Mouse (Mus musculus) cerebellum, adult 2 months (tissue): ENCODE results near the gene Trp53bp2. TPM values are rescaled to one million over a fixed set of nuclear protein-coding genes. Genes with fewer than 3 reads are reported as not detected.

Experiments
- DNase-seq, 2 experiments: peaks; one replicate each; pipeline ENCODE4 v3.0.0; 2021
- H3K27ac ChIP-seq: fragments of 200-500 bp; 2 replicates; pipeline ENCODE4 v1.5.1; 2012; ENCODE audit warnings: low read length, control low read depth, inconsistent platforms; ENCODE audit not compliant: insufficient read depth
- H3K27me3 ChIP-seq: fragments of 200-500 bp; 2 replicates; pipeline ENCODE4 v1.6.1; 2012; ENCODE audit warnings: inconsistent platforms, mild to moderate bottlenecking, low read length, moderate library complexity; ENCODE audit not compliant: control insufficient read depth, insufficient read depth
- H3K4me1 ChIP-seq: fragments of 200-500 bp; 2 replicates; pipeline ENCODE4 v1.6.1; 2011; ENCODE audit warnings: low read length; ENCODE audit not compliant: control insufficient read depth, insufficient read depth
- H3K4me3 ChIP-seq: fragments of 200-500 bp; replicated peaks from 2 replicates; pipeline ENCODE3; 2011; ENCODE audit warnings: mild to moderate bottlenecking, low read depth, low read length, control low read depth; ENCODE audit not compliant: insufficient read depth
- CTCF ChIP-seq: fragments of 200-500 bp; IDR thresholded peaks from 2 replicates; pipeline ENCODE4 v1.5.1; 2011; ENCODE audit warnings: low read depth, mild to moderate bottlenecking, control low read depth, low read length, moderate library complexity, borderline replicate concordance; ENCODE audit not compliant: insufficient read depth
- POLR2A ChIP-seq: fragments of 200-500 bp; IDR thresholded peaks from 2 replicates; pipeline ENCODE4 v1.6.1; 2011; ENCODE audit warnings: low read length, control low read depth, borderline replicate concordance; ENCODE audit not compliant: insufficient read depth
- WGBS: fragments of 180-500 bp; shearing (Covaris S2); methylation state at CpG from one replicate; pipeline ENCODE4 v1.1.7; 2018; 5-methylcytosine and 5-hydroxymethylcytosine counted together
- polyA plus RNA-seq: library from polyadenylated mRNA; depleted of rRNA; stranded (reverse); fragments of >200 nt; gene quantifications from 2 replicates; pipeline ENCODE4 v1.2.3, GENCODE M21; 2012; rRNA removed

Trp53bp2 gene
- 21.1 and 25.3 TPM in 2 replicates for polyA plus RNA-seq

- peaks cover 4% of the 10 kb centered on the region for H3K4me1 ChIP-seq
- no peak for TF ChIP-seq CTCF
- TF ChIP-seq POLR2A: peak; percentile 89
- H3K27me3 ChIP-seq: no peaks in the 10 kb centered on the region
- H3K27ac ChIP-seq: peak within 1 kb of the TSS; percentile 95
- peak within 1 kb of the TSS; percentile 89 for H3K4me3 ChIP-seq
- WGBS: under 1% methylated on average over 71 of the region's 71 CpGs
- DNase-seq: peak; percentile 97 to 100
These were observed at the start of gene Trp53bp2 for GRCm38 (mm10) chr1:182408684-182409327. TSS of gene Trp53bp2 (plus strand) at chr1:182409172.

GRCm38 (mm10) chr1:182362703-182363102, 46.3 kb upstream of the Trp53bp2 start:
- no peak overlapping the region for H3K4me3 ChIP-seq
- TF ChIP-seq CTCF: no peak
- no peak for TF ChIP-seq POLR2A
- DNase-seq: no peak
- 63% methylated on average over 5 of the region's 5 CpGs for WGBS
- no peaks in the 10 kb centered on the region for H3K4me1 ChIP-seq
- H3K27me3 ChIP-seq: no peaks in the 10 kb centered on the region
- H3K27ac ChIP-seq: no peak overlapping the region

GRCm38 (mm10) chr1:182363683-182364404, 45.1 kb upstream of the Trp53bp2 start:
- Histone ChIP-seq H3K27ac (no peak overlapping the region), H3K4me3 (no peak overlapping the region), H3K27me3 (no peaks in the 10 kb centered on the region), H3K4me1 (no peaks in the 10 kb centered on the region)
- no peak for TF ChIP-seq POLR2A
- no peak for TF ChIP-seq CTCF
- DNase-seq: no peak
- WGBS: 83% methylated on average over 12 of the region's 12 CpGs

GRCm38 (mm10) chr1:182368309-182368708, 40.7 kb upstream of the Trp53bp2 start:
- H3K27ac ChIP-seq: no peak overlapping the region
- no peaks in the 10 kb centered on the region for H3K27me3 ChIP-seq
- no peak overlapping the region for H3K4me3 ChIP-seq
- 84% methylated on average over 7 of the region's 7 CpGs for WGBS
- no peak for TF ChIP-seq POLR2A
- no peak for TF ChIP-seq CTCF
- DNase-seq: no peak
- no peaks in the 10 kb centered on the region for H3K4me1 ChIP-seq

- no peaks in the 10 kb centered on the region for H3K27me3 ChIP-seq
- WGBS: 79% methylated on average over 8 of the region's 8 CpGs
- no peak for TF ChIP-seq POLR2A
- TF ChIP-seq CTCF: no peak
These were observed 40.2 kb upstream of the Trp53bp2 start for GRCm38 (mm10) chr1:182368782-182369181.

GRCm38 (mm10) chr1:182369435-182369834, 39.5 kb upstream of the Trp53bp2 start:
- no peak for DNase-seq
- Histone ChIP-seq H3K27ac (no peak overlapping the region), H3K4me3 (no peak overlapping the region), H3K4me1 (no peaks in the 10 kb centered on the region), H3K27me3 (no peaks in the 10 kb centered on the region)
- no peak for TF ChIP-seq POLR2A
- TF ChIP-seq CTCF: no peak
- WGBS: 76% methylated on average over 4 of the region's 4 CpGs

More at GRCm38 (mm10) chr1:182368782-182369181, 40.2 kb upstream of the Trp53bp2 start:
- Histone ChIP-seq H3K4me1 (no peaks in the 10 kb centered on the region), H3K4me3 (no peak overlapping the region), H3K27ac (no peak overlapping the region)
- no peak for DNase-seq

GRCm38 (mm10) chr1:182371891-182372290, 37.1 kb upstream of the Trp53bp2 start:
- H3K4me3 ChIP-seq: no peak overlapping the region
- no peaks in the 10 kb centered on the region for H3K27me3 ChIP-seq
- WGBS: 96% methylated on average over 8 of the region's 8 CpGs
- peaks cover 8% of the 10 kb centered on the region for H3K4me1 ChIP-seq
- DNase-seq: no peak
- H3K27ac ChIP-seq: no peak overlapping the region
- TF ChIP-seq CTCF (no peak), POLR2A (no peak)

- no peak overlapping the region for H3K4me3 ChIP-seq
- TF ChIP-seq POLR2A (no peak), CTCF (peak; percentile 65; the same call in 1 of the 2 replicates)
- 0 out of 2 replicates have a peak overlapping the region, but pooled peaks have one; percentile 5 for H3K27ac ChIP-seq
- peaks cover 8% of the 10 kb centered on the region for H3K4me1 ChIP-seq
- no peaks in the 10 kb centered on the region for H3K27me3 ChIP-seq
- peak; percentile 61 to 83 for DNase-seq
- 1% methylated on average over 8 of the region's 8 CpGs for WGBS
These were observed 32.8 kb upstream of the Trp53bp2 start for GRCm38 (mm10) chr1:182376221-182376620.

GRCm38 (mm10) chr1:182376826-182377225, 32.1 kb upstream of the Trp53bp2 start:
- no peak overlapping the region for H3K4me3 ChIP-seq
- no peaks in the 10 kb centered on the region for H3K27me3 ChIP-seq
- H3K4me1 ChIP-seq: peaks cover 8% of the 10 kb centered on the region
- WGBS: 70% methylated on average over 7 of the region's 7 CpGs
- TF ChIP-seq POLR2A (no peak), CTCF (no peak)
- peak; percentile 11 to 20 for DNase-seq
- no peak overlapping the region for H3K27ac ChIP-seq
